Mouse (Mus musculus) stomach, embryonic 16.5 days (tissue): ENCODE data around the gene Gstm5. TPM values are rescaled to one million over a fixed set of nuclear protein-coding genes. Genes with fewer than 3 reads are reported as not detected.

Experiments used
- ATAC-seq: fragments of 200-750 bp; cut with Nextera tagmentation; 2 replicates; pipeline ENCODE4 v1.8.0; 2017; ENCODE audit warnings: moderate number of reproducible peaks, moderate TSS enrichment; ENCODE audit not compliant: insufficient read depth, low FRiP score
- H3K27ac ChIP-seq: fragments of 300-500 bp; sonication (generic); 2 replicates; pipeline ENCODE4 v1.5.1; 2014; ENCODE audit warnings: low read length
- H3K27me3 ChIP-seq: fragments of 300-500 bp; sonication (generic); 2 replicates; pipeline ENCODE4 v1.6.1; 2014; ENCODE audit warnings: low read length, control low read depth, mixed read lengths; ENCODE audit not compliant: control insufficient read depth, insufficient read depth
- H3K36me3 ChIP-seq: fragments of 300-500 bp; sonication (generic); 2 replicates; pipeline ENCODE4 v1.6.1; 2014; ENCODE audit warnings: low read length; ENCODE audit not compliant: control insufficient read depth, insufficient read depth
- H3K4me1 ChIP-seq: fragments of 300-500 bp; sonication (generic); 2 replicates; pipeline ENCODE4 v1.6.1; 2014; ENCODE audit warnings: low read length, control low read depth, mixed read lengths; ENCODE audit not compliant: control insufficient read depth, insufficient read depth
- H3K4me2 ChIP-seq: fragments of 300-500 bp; sonication (generic); 2 replicates; pipeline ENCODE4 v1.6.1; 2014; ENCODE audit warnings: low read depth, low read length, mixed read lengths
- H3K4me3 ChIP-seq: fragments of 300-500 bp; sonication (generic); replicated peaks from 2 replicates; pipeline ENCODE4 v1.5.1; 2014; ENCODE audit warnings: mild to moderate bottlenecking, low read length
- H3K9ac ChIP-seq: fragments of 300-500 bp; sonication (generic); 2 replicates; pipeline ENCODE4 v1.6.1; 2014; ENCODE audit warnings: low read length
- H3K9me3 ChIP-seq: fragments of 300-500 bp; sonication (generic); replicated peaks from 2 replicates; pipeline ENCODE4 v1.6.1; 2016; ENCODE audit warnings: low read length, control low read depth; ENCODE audit not compliant: control insufficient read depth
- WGBS: fragments of 180-500 bp; shearing (Covaris S2); extraction: QIAGEN DNeasy Blood & Tissue Kit; methylation state at CpG from one replicate; pipeline ENCODE4 v1.1.7; 2014; 5-methylcytosine and 5-hydroxymethylcytosine counted together
- polyA plus RNA-seq: library from polyadenylated mRNA; unstranded; fragments of >200 nt; fragmentation: Nextera tagmentation; extraction: Ambion mirVana; gene quantifications from 2 replicates; pipeline ENCODE4 v1.2.1, GENCODE M21; 2015

The Gstm5 gene
- polyA plus RNA-seq, 1 experiment from 2014 or later = 144 TPM

DNA sequence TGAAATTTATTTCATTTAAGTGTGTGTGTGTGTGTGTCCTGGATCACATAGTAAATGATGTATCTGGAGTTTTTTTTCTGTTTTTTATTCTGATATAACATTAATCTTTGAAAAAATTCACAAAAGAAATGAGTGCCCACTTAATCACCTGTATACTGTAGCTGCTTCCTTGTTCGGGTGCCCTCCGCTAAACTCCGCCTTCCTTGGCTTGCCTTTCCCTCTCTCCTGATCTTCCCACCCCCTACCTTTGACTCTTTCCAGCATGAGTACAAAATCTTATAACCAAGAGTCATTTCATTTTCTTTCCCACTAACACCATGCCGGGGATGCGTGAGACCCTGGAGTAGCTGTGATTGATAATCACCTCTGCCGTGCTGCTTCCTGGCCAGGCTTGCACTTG, 36.5 kb downstream of the Gstm5 start:
- 55% methylated on average over 6 of the region's 6 CpGs for WGBS
- H3K27me3 ChIP-seq = no peaks in the 10 kb centered on the region

DNA sequence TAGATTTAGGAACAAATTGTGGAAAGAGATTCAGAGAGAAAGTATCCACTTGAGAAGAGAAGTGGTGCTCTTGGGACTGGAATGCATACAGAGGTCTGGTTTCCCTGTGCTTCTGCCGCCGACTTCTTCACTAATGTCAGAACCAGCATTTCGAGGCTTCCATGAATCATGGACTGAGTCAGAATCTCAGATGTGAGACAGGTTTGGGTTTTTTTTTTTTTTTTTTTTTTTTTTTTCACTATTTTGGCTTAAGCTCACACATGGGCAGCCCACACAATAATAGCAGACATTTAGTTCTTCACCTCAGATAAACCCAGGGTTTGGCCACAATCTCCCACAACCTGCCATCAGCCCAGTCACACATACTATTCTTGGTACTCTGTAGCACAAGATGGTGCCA, 39.6 kb downstream of the Gstm5 start:
- H3K27ac ChIP-seq = no peak overlapping the region
- H3K4me1 ChIP-seq = peaks cover 6% of the 10 kb centered on the region; the same call in 1 of the 2 replicates
- no peak overlapping the region for H3K4me3 ChIP-seq
- no peaks in the 10 kb centered on the region for H3K36me3 ChIP-seq
- ATAC-seq = no peak
- no peaks in the 10 kb centered on the region for H3K27me3 ChIP-seq
- H3K9me3 ChIP-seq = no peaks in the 10 kb centered on the region
- 72% methylated on average over 3 of the region's 3 CpGs for WGBS
- no peak overlapping the region for H3K9ac ChIP-seq
- no peak overlapping the region for H3K4me2 ChIP-seq

More for the DNA sequence above, 36.5 kb downstream of the Gstm5 start:
- H3K9ac ChIP-seq = no peak overlapping the region; the same call in 1 of the 2 replicates
- no peak overlapping the region for H3K4me2 ChIP-seq
- H3K9me3 ChIP-seq = no peaks in the 10 kb centered on the region
- H3K4me3 ChIP-seq = no peak overlapping the region
- peak overlapping the region; percentile 13; the same call in 1 of the 2 replicates for H3K27ac ChIP-seq
- ATAC-seq = peak; percentile 43; the same call in 1 of the 2 replicates
- H3K4me1 ChIP-seq = peaks cover 6% of the 10 kb centered on the region; the same call in 1 of the 2 replicates
- H3K36me3 ChIP-seq = no peaks in the 10 kb centered on the region

DNA sequence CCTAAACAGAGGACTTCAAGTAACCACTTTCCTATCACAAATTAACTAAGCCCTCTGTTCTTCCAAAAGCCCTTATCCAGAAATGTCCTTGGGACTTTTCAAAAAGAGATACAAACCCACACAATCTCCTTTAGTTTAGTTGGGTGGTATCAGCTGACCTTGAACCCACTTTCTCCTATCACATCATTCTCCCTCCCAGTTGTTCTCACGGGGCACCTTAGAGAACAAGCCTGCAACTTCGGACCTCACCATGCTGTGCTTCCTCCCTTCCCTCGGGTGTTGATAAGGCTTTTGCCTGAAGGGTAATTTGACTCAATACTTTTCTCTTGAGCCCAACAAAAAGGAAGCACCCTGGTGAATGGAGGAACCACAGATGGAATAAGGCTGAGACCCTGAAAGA, 40.3 kb downstream of the Gstm5 start:
- 52% methylated on average over 3 of the region's 3 CpGs for WGBS
- no peaks in the 10 kb centered on the region for H3K36me3 ChIP-seq
- H3K4me1 ChIP-seq = peaks cover 6% of the 10 kb centered on the region; the same call in 1 of the 2 replicates
- no peak overlapping the region for H3K4me3 ChIP-seq
- H3K9me3 ChIP-seq = no peaks in the 10 kb centered on the region
- no peak overlapping the region for H3K4me2 ChIP-seq
- no peaks in the 10 kb centered on the region for H3K27me3 ChIP-seq
- H3K27ac ChIP-seq = no peak overlapping the region
- no peak for ATAC-seq
- H3K9ac ChIP-seq = no peak overlapping the region

DNA sequence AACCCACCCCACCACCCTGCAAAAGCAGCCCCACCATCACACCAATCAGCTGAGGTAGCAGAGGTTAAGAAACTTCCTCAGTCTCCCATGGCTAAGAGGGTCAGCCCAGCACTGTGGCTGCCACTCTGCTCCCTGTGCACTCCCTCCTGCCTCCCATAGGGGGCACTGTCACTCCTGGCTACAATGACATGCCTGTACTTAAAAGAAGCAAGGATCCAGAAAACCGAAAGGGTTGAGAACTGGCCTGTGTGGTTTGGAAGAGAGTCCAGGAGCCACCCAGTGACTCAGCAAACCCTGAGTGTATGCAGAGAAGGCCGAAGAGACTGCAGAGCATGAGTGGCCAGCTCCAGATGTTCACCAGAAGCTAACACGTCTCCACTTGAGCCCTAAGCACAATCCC, 43.8 kb downstream of the Gstm5 start:
- H3K27me3 ChIP-seq = no peaks in the 10 kb centered on the region
- no peak overlapping the region for H3K9ac ChIP-seq
- H3K9me3 ChIP-seq = no peaks in the 10 kb centered on the region
- H3K36me3 ChIP-seq = no peaks in the 10 kb centered on the region
- H3K27ac ChIP-seq = no peak overlapping the region
- no peak overlapping the region for H3K4me3 ChIP-seq
- ATAC-seq = peak; percentile 51; the same call in 1 of the 2 replicates
- H3K4me2 ChIP-seq = no peak overlapping the region
- 41% methylated on average over 3 of the region's 3 CpGs for WGBS
- H3K4me1 ChIP-seq = peaks cover 5% of the 10 kb centered on the region; the same call in 1 of the 2 replicates

DNA sequence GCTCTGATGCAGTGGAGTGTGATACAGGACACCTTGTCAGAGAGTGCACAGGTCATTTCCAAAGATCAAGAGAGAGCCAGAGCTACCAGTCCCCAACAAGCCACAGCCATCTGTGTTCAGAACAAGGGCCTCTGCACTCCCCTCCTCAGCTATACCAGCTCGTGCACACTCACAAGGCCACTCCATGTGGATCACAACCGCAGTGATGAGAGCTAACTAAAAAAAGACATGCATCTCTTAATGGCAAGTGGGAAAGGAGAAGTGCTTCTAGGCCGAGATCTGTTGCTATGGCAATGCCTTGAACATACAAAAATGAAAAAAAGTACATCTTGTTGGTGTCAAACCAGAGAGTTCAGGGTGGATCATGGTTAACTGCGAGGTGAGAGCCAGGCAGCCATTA, 44.2 kb downstream of the Gstm5 start:
- Histone ChIP-seq H3K4me2 (no peak overlapping the region), H3K27me3 (no peaks in the 10 kb centered on the region), H3K4me1 (peaks cover 5% of the 10 kb centered on the region; the same call in 1 of the 2 replicates), H3K9me3 (no peaks in the 10 kb centered on the region), H3K9ac (no peak overlapping the region), H3K27ac (no peak overlapping the region), H3K4me3 (no peak overlapping the region), H3K36me3 (no peaks in the 10 kb centered on the region)
- 76% methylated on average over 4 of the region's 4 CpGs for WGBS
- ATAC-seq = no peak

DNA sequence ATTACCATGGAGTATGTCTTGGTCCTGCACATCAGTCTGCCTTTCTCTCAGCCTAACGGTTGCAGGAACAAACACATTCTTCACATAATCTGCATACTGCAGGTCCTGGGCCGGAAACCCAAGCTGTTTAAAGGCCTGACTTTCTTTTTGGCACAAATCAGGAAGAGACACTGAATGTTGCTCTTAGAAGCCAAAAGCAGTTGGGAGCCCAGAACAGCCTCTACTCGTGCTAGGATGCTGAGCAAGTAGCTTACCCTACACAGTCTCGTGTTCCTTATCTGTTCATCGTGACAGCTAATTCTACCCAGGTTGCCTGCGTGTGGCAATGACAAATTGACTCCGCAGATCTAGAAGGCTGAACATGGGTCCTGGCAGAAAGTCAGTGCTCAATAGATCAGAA, 44.9 kb downstream of the Gstm5 start:
- Histone ChIP-seq H3K27ac (no peak overlapping the region), H3K4me1 (peaks cover 5% of the 10 kb centered on the region; the same call in 1 of the 2 replicates), H3K9me3 (no peaks in the 10 kb centered on the region), H3K4me2 (no peak overlapping the region), H3K36me3 (no peaks in the 10 kb centered on the region), H3K27me3 (no peaks in the 10 kb centered on the region), H3K4me3 (no peak overlapping the region), H3K9ac (no peak overlapping the region)
- no peak for ATAC-seq
- 57% methylated on average over 7 of the region's 7 CpGs for WGBS

DNA sequence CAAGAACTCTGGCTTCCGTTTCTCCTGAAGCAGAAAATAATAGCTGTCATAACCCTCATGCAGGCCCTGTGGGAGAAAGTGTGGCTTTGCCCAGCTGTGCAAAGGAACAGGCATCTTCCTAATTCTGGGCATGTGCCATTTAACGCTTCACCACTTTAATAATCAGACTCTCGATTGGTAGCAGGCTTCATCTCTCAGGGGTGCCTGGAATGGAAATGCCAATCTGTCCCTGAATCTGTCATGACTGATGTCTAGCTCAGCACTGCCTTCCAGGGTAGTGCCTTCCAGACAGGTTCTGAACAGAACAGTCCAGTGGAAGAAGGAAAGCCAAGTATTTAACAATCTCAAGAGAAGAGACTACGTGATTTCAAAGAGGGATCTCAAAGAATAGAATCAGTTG, 45.6 kb downstream of the Gstm5 start:
- Histone ChIP-seq H3K36me3 (no peaks in the 10 kb centered on the region), H3K9me3 (no peaks in the 10 kb centered on the region), H3K4me1 (peaks cover 5% of the 10 kb centered on the region; the same call in 1 of the 2 replicates), H3K4me3 (no peak overlapping the region), H3K4me2 (no peak overlapping the region), H3K9ac (no peak overlapping the region), H3K27me3 (no peaks in the 10 kb centered on the region), H3K27ac (no peak overlapping the region)
- no peak for ATAC-seq
- 78% methylated on average over 4 of the region's 4 CpGs for WGBS

DNA sequence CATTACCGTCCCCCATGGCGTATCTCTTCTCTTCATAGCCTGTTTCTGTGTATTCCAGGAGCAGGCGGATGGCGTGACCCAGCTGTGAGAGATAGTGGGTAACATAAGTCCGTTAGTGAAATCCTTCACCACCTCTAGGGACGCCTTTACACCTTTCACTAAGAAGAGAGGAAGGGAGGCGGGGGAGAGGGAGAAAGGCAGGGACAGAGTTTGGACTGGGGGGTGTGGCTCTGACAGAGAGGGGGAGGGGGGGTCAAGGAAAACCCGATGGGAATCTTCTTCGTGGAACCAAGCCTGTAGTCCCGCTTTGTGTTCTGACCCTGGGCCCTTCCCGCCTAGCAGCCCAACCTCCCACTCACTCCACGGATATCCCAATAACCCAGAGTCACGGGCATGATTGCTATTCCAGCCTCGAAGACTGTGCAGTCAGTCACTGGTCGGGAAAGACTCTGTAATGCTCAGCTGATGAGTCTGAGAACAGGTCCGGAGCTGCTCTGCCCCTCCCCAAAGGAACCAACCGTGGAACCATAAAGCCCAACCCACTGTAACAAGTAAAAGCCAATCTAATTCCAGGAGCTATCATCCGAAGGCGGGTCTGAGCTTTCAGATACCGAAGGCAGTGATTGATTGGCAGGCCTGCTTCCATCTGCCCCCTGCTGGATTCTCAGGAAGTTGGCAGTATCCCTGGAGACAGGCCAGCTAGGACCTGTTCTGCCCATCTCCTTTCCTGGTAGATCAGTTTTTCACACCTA, 47.8 kb downstream of the Gstm5 start, which contains the start of gene Gstm6:
TSS of gene Gstm6 (minus strand) at position 511 of the 752 bp plus-strand sequence.
- Histone ChIP-seq H3K27me3 (no peaks in the 10 kb centered on the region), H3K9me3 (no peaks in the 10 kb centered on the region), H3K27ac (no peak within 1 kb of the TSS), H3K9ac (peak within 1 kb of the TSS; percentile 41; the same call in 1 of the 2 replicates), H3K4me3 (0 out of 2 replicates have a peak within 1 kb of the TSS, but pooled peaks have one; percentile 7), H3K36me3 (no peaks in the 10 kb centered on the region), H3K4me2 (peak within 1 kb of the TSS; percentile 45), H3K4me1 (peaks cover 5% of the 10 kb centered on the region; the same call in 1 of the 2 replicates)
- peak; percentile 73; the same call in 1 of the 2 replicates for ATAC-seq
- 20% methylated on average over 20 of the region's 20 CpGs for WGBS

DNA sequence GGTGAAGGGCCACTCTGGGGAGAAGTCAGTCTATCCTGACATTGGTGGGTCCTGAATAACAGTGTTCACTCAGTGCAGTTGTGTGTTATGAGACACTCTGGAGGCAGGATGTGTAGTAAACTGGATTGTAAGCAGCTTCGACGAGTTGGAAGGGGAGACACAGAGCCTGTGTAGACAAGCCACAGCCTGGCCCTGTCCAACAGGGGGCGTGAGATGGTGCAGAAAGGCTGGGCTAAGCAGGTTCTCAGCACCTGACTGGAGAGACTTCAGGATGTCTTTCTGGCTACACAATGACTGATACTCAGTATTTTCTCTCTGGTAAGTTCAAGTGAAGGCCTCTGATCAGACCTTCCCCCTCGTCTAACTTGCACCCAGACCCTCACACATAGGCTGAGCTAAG, 50.1 kb downstream of the Gstm5 start:
- Histone ChIP-seq H3K4me3 (no peak overlapping the region), H3K9ac (no peak overlapping the region), H3K4me1 (peaks cover 5% of the 10 kb centered on the region; the same call in 1 of the 2 replicates), H3K27me3 (no peaks in the 10 kb centered on the region), H3K4me2 (no peak overlapping the region), H3K36me3 (no peaks in the 10 kb centered on the region), H3K27ac (no peak overlapping the region), H3K9me3 (no peaks in the 10 kb centered on the region)
- WGBS = 61% methylated on average over 4 of the region's 4 CpGs
- ATAC-seq = no peak
